Mouse (Mus musculus): Measurements from ENCODE around the gene Slc28a2. TPM values are rescaled to one million over a fixed set of nuclear protein-coding genes. Genes with fewer than 3 reads are reported as not detected.
A peak's percentile ranks its signal among the peaks of the same experiment; 100 is the strongest.

Gene Slc28a2
- total and polyA plus RNA-seq, 2 experiments from 2014 or later = 5.8 to 7.6 TPM

- Histone ChIP-seq H3K4me2 (ENCODE audit: low read depth, low read length) (no peak overlapping the region), H3K36me3 (replicated peaks; ENCODE audit: control insufficient read depth, insufficient read depth, low read length) (no peaks in the 10 kb centered on the region), H3K9ac (replicated peaks; ENCODE audit: low read depth, low read length) (no peak overlapping the region), H3K27ac (ENCODE audit: low read depth) (no peak overlapping the region), H3K27me3 (ENCODE audit: control insufficient read depth, insufficient read depth, low read length) (no peaks in the 10 kb centered on the region), H3K9me3 (replicated peaks; ENCODE audit: control insufficient read depth, low read length) (no peaks in the 10 kb centered on the region), H3K4me3 (ENCODE audit: low read depth, low read length) (no peak overlapping the region), H3K4me1 (ENCODE audit: control insufficient read depth, insufficient read depth) (no peaks in the 10 kb centered on the region)
- TF ChIP-seq CTCF (IDR thresholded peaks at IDR 0.05; ENCODE audit: low read depth) (no peak), EP300 (IDR thresholded peaks at IDR 0.05; ENCODE audit: low read depth) (no peak)
- ATAC-seq (ENCODE audit: insufficient read depth, low read depth) (no peak), DNase-seq (ENCODE audit: low spot score) (no peak)
- 68% methylated on average over 7 of the region's 7 CpGs for WGBS
Observed at GRCm38 (mm10) chr2:122441000-122441933, 15.0 kb downstream of the Slc28a2 start.

- TF ChIP-seq EP300 (IDR thresholded peaks at IDR 0.05; ENCODE audit: low read depth) = no peak
- H3K4me3 ChIP-seq (ENCODE audit: low read depth, low read length) = no peak overlapping the region
- H3K27ac ChIP-seq (ENCODE audit: low read depth) = no peak overlapping the region
- DNase-seq (ENCODE audit: low spot score) = no peak
- H3K9me3 ChIP-seq (replicated peaks; ENCODE audit: control insufficient read depth, low read length) = no peaks in the 10 kb centered on the region
- WGBS = 76% methylated on average over 4 of the region's 4 CpGs
- H3K27me3 ChIP-seq (ENCODE audit: control insufficient read depth, insufficient read depth, low read length) = no peaks in the 10 kb centered on the region
- H3K4me1 ChIP-seq (ENCODE audit: control insufficient read depth, insufficient read depth) = no peaks in the 10 kb centered on the region
- ATAC-seq (ENCODE audit: insufficient read depth, low read depth) = no peak
- H3K4me2 ChIP-seq (ENCODE audit: low read depth, low read length) = no peak overlapping the region
- H3K36me3 ChIP-seq (replicated peaks; ENCODE audit: control insufficient read depth, insufficient read depth, low read length) = no peaks in the 10 kb centered on the region
- no peak overlapping the region for H3K9ac ChIP-seq (replicated peaks; ENCODE audit: low read depth, low read length)
Observed at GRCm38 (mm10) chr2:122450351-122450750, 24.1 kb downstream of the Slc28a2 start.

- H3K4me2 ChIP-seq (ENCODE audit: low read depth, low read length) = no peak overlapping the region
- no peaks in the 10 kb centered on the region for H3K27me3 ChIP-seq (ENCODE audit: control insufficient read depth, insufficient read depth, low read length)
- TF ChIP-seq EP300 (IDR thresholded peaks at IDR 0.05; ENCODE audit: low read depth) (no peak), CTCF (IDR thresholded peaks at IDR 0.05; ENCODE audit: low read depth) (no peak)
- H3K4me1 ChIP-seq (ENCODE audit: control insufficient read depth, insufficient read depth) = no peaks in the 10 kb centered on the region
- H3K9ac ChIP-seq (replicated peaks; ENCODE audit: low read depth, low read length) = no peak overlapping the region
- H3K9me3 ChIP-seq (replicated peaks; ENCODE audit: control insufficient read depth, low read length) = no peaks in the 10 kb centered on the region
- ATAC-seq (ENCODE audit: insufficient read depth, low read depth) = no peak
- WGBS = 35% methylated on average over 2 of the region's 2 CpGs
- DNase-seq (ENCODE audit: low spot score) = no peak
- no peak overlapping the region for H3K4me3 ChIP-seq (ENCODE audit: low read depth, low read length)
- no peaks in the 10 kb centered on the region for H3K36me3 ChIP-seq (replicated peaks; ENCODE audit: control insufficient read depth, insufficient read depth, low read length)
- H3K27ac ChIP-seq (ENCODE audit: low read depth) = no peak overlapping the region
Observed at GRCm38 (mm10) chr2:122452426-122452825, 26.1 kb downstream of the Slc28a2 start.

GRCm38 (mm10) chr2:122466901-122467300 lies 40.6 kb downstream of the Slc28a2 start:
- Histone ChIP-seq H3K4me1 (ENCODE audit: control insufficient read depth, insufficient read depth) (no peaks in the 10 kb centered on the region), H3K27me3 (ENCODE audit: control insufficient read depth, insufficient read depth, low read length) (no peaks in the 10 kb centered on the region), H3K36me3 (replicated peaks; ENCODE audit: control insufficient read depth, insufficient read depth, low read length) (no peaks in the 10 kb centered on the region), H3K9ac (replicated peaks; ENCODE audit: low read depth, low read length) (peak overlapping the region; percentile 51), H3K27ac (ENCODE audit: low read depth) (peak overlapping the region; percentile 15; the same call in 1 of the 2 replicates), H3K4me3 (ENCODE audit: low read depth, low read length) (peak overlapping the region; percentile 57), H3K9me3 (replicated peaks; ENCODE audit: control insufficient read depth, low read length) (no peaks in the 10 kb centered on the region), H3K4me2 (ENCODE audit: low read depth, low read length) (peak overlapping the region; percentile 87)
- DNase-seq (ENCODE audit: low spot score) (no peak), ATAC-seq (ENCODE audit: insufficient read depth, low read depth) (no peak)
- 38% methylated on average over 11 of the region's 11 CpGs for WGBS
- TF ChIP-seq EP300 (IDR thresholded peaks at IDR 0.05; ENCODE audit: low read depth) (no peak), CTCF (IDR thresholded peaks at IDR 0.05; ENCODE audit: low read depth) (no peak)

GRCm38 (mm10) chr2:122467351-122468013 lies 41.2 kb downstream of the Slc28a2 start:
- H3K4me3 ChIP-seq (ENCODE audit: low read depth, low read length) = peak overlapping the region; percentile 57
- DNase-seq (ENCODE audit: low spot score) (peak; percentile 91), ATAC-seq (ENCODE audit: insufficient read depth, low read depth) (peak; percentile 100)
- H3K36me3 ChIP-seq (replicated peaks; ENCODE audit: control insufficient read depth, insufficient read depth, low read length) = no peaks in the 10 kb centered on the region
- peak overlapping the region; percentile 51 for H3K9ac ChIP-seq (replicated peaks; ENCODE audit: low read depth, low read length)
- no peaks in the 10 kb centered on the region for H3K27me3 ChIP-seq (ENCODE audit: control insufficient read depth, insufficient read depth, low read length)
- TF ChIP-seq EP300 (IDR thresholded peaks at IDR 0.05; ENCODE audit: low read depth) (no peak), CTCF (IDR thresholded peaks at IDR 0.05; ENCODE audit: low read depth) (peak; percentile 74)
- H3K9me3 ChIP-seq (replicated peaks; ENCODE audit: control insufficient read depth, low read length) = no peaks in the 10 kb centered on the region
- H3K27ac ChIP-seq (ENCODE audit: low read depth) = peak overlapping the region; percentile 15; the same call in 1 of the 2 replicates
- peak overlapping the region; percentile 87 for H3K4me2 ChIP-seq (ENCODE audit: low read depth, low read length)
- H3K4me1 ChIP-seq (ENCODE audit: control insufficient read depth, insufficient read depth) = no peaks in the 10 kb centered on the region
- under 1% methylated on average over 46 of the region's 46 CpGs for WGBS

Data from heart, postnatal 0 days (tissue).